Mouse (Mus musculus): ENCODE data around the gene Rc3h2.

GRCm38 (mm10) chr2:37423671-37424070, 968 bp upstream of the Rc3h2 start:
- TF ChIP-seq CTCF (IDR thresholded peaks at IDR 0.05; ENCODE audit: control insufficient read depth, insufficient read depth, insufficient replicate concordance, low read depth, low read length): no peak
- TF ChIP-seq POLR2A (IDR thresholded peaks at IDR 0.05; ENCODE audit: control insufficient read depth, low read depth, low read length): no peak

All from testis, adult 2 months (tissue).